Mouse (Mus musculus) hindbrain, embryonic 11.5 days (tissue): ENCODE data around the gene Ppp6r3. TPM values are rescaled to one million over a fixed set of nuclear protein-coding genes. Genes with fewer than 3 reads are reported as not detected.

Experiments used
- ATAC-seq: fragments of 200-750 bp; cut with Nextera tagmentation; 2 replicates; pipeline ENCODE4 v1.8.0; 2017; ENCODE audit warnings: mild to moderate bottlenecking, moderate TSS enrichment, moderate library complexity; ENCODE audit not compliant: low FRiP score
- DNase-seq: peaks from one replicate; pipeline ENCODE4 v3.0.0-alpha.2; 2015; ENCODE audit warnings: low spot score
- H3K27ac ChIP-seq: fragments of 300-500 bp; sonication (generic); 2 replicates; pipeline ENCODE4 v1.5.1; 2014; ENCODE audit warnings: mild to moderate bottlenecking, low read depth, low read length
- H3K27me3 ChIP-seq: fragments of 300-500 bp; sonication (generic); 2 replicates; pipeline ENCODE4 v1.6.1; 2014; ENCODE audit warnings: mild to moderate bottlenecking, low read length, moderate library complexity, mixed read lengths; ENCODE audit not compliant: control insufficient read depth, insufficient read depth
- H3K36me3 ChIP-seq: fragments of 300-500 bp; sonication (generic); 2 replicates; pipeline ENCODE4 v1.6.1; 2014; ENCODE audit warnings: mild to moderate bottlenecking, low read length, moderate library complexity, mixed read lengths; ENCODE audit not compliant: control insufficient read depth, insufficient read depth
- H3K4me1 ChIP-seq: fragments of 300-500 bp; sonication (generic); replicated peaks from 2 replicates; pipeline ENCODE4 v1.6.1; 2014; ENCODE audit warnings: low read length, mixed read lengths; ENCODE audit not compliant: control insufficient read depth, insufficient read depth
- H3K4me2 ChIP-seq: fragments of 300-500 bp; sonication (generic); replicated peaks from 2 replicates; pipeline ENCODE4 v1.6.1; 2014; ENCODE audit warnings: mild to moderate bottlenecking, low read depth, low read length
- H3K4me3 ChIP-seq: fragments of 300-500 bp; sonication (generic); 2 replicates; pipeline ENCODE4 v1.5.1; 2014; ENCODE audit warnings: low read depth, low read length
- H3K9ac ChIP-seq: fragments of 300-500 bp; sonication (generic); 2 replicates; pipeline ENCODE4 v1.6.1; 2014; ENCODE audit warnings: low read depth, low read length
- H3K9me3 ChIP-seq: fragments of 300-500 bp; sonication (generic); 2 replicates; pipeline ENCODE4 v1.6.1; 2016; ENCODE audit warnings: low read length; ENCODE audit not compliant: control insufficient read depth
- WGBS: fragments of 180-500 bp; shearing (Covaris S2); extraction: QIAGEN DNeasy Blood & Tissue Kit; methylation state at CpG from one replicate; pipeline ENCODE4 v1.1.7; 2014; 5-methylcytosine and 5-hydroxymethylcytosine counted together
- polyA plus RNA-seq: library from polyadenylated mRNA; unstranded; fragments of >200 nt; fragmentation: Nextera tagmentation; extraction: Ambion mirVana; gene quantifications from 2 replicates; pipeline ENCODE4 v1.2.1, GENCODE M21; 2014

Ppp6r3 gene
- polyA plus RNA-seq, 1 experiment from 2014 or later, result 74.8 TPM

DNA sequence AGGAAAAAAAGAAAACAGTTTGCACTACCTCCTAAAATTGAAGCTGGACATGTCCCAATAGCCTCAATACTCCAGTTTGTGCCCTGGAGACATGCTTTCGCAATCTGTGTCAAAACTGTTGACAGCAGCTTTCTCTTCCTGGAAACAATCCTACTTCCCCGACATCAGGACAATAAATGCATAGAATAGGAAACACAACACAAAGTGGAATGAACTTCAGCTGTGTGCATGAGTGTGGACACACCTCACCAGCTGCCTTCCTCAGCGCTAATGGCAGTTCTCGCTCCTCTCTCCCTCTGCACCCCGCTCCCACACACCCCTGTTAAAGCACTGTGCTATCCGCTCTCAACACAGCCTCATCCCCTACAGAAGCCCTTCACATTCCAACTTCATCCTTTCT lies 12.8 kb downstream of the Ppp6r3 start:
- 99% methylated on average over 6 of the region's 6 CpGs for WGBS
- ATAC-seq (no peak), DNase-seq (no peak)
- no peaks in the 10 kb centered on the region for H3K4me1 ChIP-seq
- H3K27ac ChIP-seq, result no peak overlapping the region
- H3K9ac ChIP-seq, result no peak overlapping the region
- no peaks in the 10 kb centered on the region for H3K27me3 ChIP-seq
- no peak overlapping the region for H3K4me2 ChIP-seq
- no peaks in the 10 kb centered on the region for H3K36me3 ChIP-seq
- no peaks in the 10 kb centered on the region for H3K9me3 ChIP-seq
- no peak overlapping the region for H3K4me3 ChIP-seq

DNA sequence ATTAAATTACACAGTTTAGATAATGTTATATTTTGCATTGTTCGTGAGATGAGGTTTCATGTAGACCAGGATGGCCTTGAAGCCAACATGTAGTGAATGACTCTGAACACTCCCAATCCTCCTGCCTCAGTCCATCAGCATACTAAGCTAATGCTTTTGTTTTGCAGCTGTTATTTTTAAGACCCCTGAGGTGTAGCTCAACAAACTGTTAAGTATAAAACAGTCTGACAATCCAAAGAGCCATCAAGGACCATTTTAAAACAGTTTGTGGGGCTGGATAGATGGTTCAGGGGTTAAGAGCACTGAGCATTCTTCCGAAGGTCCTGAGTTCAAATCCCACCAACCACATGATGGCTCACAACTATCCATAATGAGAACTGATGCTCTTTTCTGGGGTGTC lies 13.3 kb downstream of the Ppp6r3 start:
- H3K4me2 ChIP-seq, result no peak overlapping the region
- H3K9ac ChIP-seq, result no peak overlapping the region
- no peak for DNase-seq
- no peaks in the 10 kb centered on the region for H3K4me1 ChIP-seq
- no peaks in the 10 kb centered on the region for H3K9me3 ChIP-seq
- WGBS, result 97% methylated on average over 2 of the region's 2 CpGs
- H3K36me3 ChIP-seq, result no peaks in the 10 kb centered on the region
- no peak overlapping the region for H3K27ac ChIP-seq
- ATAC-seq, result no peak
- H3K4me3 ChIP-seq, result no peak overlapping the region
- no peaks in the 10 kb centered on the region for H3K27me3 ChIP-seq

DNA sequence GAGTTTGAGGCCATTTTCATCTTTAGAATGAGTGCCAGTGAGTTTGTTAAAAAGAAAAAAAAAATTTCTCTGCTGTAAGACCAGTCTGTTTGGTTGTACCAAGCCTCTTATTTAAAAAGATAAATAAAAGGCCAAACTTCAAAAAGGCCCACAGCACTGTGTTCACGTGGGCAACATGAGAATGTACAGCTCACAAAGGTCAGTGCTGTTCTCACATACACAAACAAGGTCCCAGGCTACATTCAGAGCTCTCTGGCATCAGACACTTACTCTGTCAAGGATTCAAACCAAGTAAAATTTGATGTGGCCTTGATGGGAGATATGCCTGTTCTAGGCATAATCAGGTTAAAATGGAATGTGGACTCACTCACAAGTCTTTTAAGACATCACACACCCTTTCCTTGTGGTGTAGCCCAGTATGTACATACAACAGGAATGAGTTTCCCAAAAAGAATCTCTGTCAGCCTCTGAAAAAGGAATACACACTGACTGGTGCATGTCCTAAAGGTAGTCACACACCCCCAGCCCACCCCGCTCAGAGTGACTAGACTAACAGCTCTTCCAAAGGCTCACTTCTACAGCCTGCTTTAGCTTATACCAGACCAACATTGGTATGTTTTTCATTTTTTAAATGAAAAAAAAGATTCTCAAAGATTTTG lies 19.3 kb downstream of the Ppp6r3 start:
- no peak for DNase-seq
- WGBS, result 90% methylated on average over 2 of the region's 2 CpGs

DNA sequence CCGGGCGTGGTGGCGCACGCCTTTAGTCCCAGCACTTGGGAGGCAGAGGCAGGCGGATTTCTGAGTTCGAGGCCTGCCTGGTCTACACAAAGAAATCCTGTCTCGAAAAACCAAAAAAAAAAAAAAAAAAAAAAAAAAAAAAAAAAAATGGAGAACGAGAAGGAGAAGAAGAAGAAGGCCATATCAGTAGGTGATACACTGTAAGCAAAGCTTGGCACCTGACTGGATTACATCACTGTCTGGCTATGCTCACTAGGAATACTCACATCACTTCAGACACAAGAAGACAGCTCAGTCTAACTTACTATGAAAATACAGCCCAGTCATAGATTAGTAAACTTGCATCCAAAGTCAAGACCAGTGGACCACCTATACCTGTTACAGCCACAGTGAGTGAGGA lies 20.8 kb downstream of the Ppp6r3 start:
- H3K9me3 ChIP-seq, result no peaks in the 10 kb centered on the region
- no peak overlapping the region for H3K27ac ChIP-seq
- DNase-seq, result no peak
- no peak overlapping the region for H3K4me3 ChIP-seq
- no peaks in the 10 kb centered on the region for H3K36me3 ChIP-seq
- no peak overlapping the region for H3K9ac ChIP-seq
- no peak overlapping the region for H3K4me2 ChIP-seq
- H3K27me3 ChIP-seq, result no peaks in the 10 kb centered on the region
- 93% methylated on average over 8 of the region's 8 CpGs for whole genome bisulfite sequencing
- no peaks in the 10 kb centered on the region for H3K4me1 ChIP-seq
- no peak for ATAC-seq

More for the DNA sequence above, 19.3 kb downstream of the Ppp6r3 start:
- no peaks in the 10 kb centered on the region for H3K9me3 ChIP-seq
- H3K4me1 ChIP-seq, result no peaks in the 10 kb centered on the region
- no peak for ATAC-seq
- H3K27me3 ChIP-seq, result no peaks in the 10 kb centered on the region
- no peak overlapping the region for H3K9ac ChIP-seq
- no peak overlapping the region for H3K4me2 ChIP-seq
- H3K36me3 ChIP-seq, result no peaks in the 10 kb centered on the region
- no peak overlapping the region for H3K4me3 ChIP-seq
- H3K27ac ChIP-seq, result no peak overlapping the region

DNA sequence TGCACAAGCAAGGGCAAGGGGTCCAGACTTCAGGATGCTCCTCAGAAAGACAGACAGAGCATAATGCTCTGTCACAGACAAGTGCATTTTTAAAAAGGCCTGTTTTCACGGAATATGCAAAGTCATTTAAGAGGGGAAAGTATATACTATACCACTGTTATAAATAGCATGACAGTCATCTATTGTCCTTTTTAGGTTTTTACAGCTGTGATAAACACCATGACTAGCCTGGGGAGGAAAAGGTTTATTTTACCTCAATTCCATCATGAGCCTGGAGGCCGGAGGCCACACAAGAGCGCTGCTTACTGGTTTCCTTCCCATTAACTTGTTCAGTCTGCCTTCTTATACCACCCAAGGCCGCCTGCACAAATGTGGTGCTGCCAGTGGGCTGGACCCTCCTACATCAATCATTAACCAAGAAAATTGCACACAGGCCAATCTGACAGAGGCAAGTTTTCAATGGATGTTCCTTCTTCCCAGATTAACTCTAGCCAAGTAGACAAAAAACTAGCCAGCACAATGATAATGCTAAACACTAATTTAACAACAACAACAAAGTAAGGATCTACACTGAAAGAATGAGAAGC lies 23.9 kb downstream of the Ppp6r3 start:
- 73% methylated on average over 4 of the region's 4 CpGs for WGBS
- DNase-seq (no peak), ATAC-seq (no peak)
- Histone ChIP-seq H3K9ac (no peak overlapping the region), H3K4me2 (no peak overlapping the region), H3K4me3 (no peak overlapping the region), H3K4me1 (no peaks in the 10 kb centered on the region), H3K9me3 (no peaks in the 10 kb centered on the region), H3K27me3 (no peaks in the 10 kb centered on the region), H3K27ac (no peak overlapping the region), H3K36me3 (no peaks in the 10 kb centered on the region)

DNA sequence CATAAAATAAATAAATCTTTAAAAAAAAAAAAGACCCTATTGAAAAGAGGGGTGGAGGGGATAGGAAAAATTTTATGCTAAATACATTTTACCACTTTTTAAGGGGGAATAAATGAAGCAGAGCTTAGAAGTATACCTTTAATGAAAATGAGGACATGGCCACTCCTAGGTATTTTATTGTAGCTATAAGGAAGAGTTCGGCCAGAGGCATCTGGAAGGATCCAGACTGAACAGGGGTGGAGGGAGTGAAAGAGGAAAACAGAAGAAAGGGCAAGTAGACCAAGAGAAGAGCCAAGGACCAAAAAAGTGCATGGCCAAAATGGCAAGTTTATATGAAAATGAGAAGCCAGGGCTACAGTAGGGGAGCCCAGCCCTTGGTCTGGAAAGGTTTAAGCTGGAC lies 25.4 kb downstream of the Ppp6r3 start:
- no peaks in the 10 kb centered on the region for H3K27me3 ChIP-seq
- ATAC-seq (no peak), DNase-seq (no peak)
- no peaks in the 10 kb centered on the region for H3K4me1 ChIP-seq
- H3K9me3 ChIP-seq, result no peaks in the 10 kb centered on the region
- WGBS, result 93% methylated on average over 1 of the region's 1 CpGs
- no peak overlapping the region for H3K4me3 ChIP-seq
- no peak overlapping the region for H3K9ac ChIP-seq
- H3K36me3 ChIP-seq, result no peaks in the 10 kb centered on the region
- H3K4me2 ChIP-seq, result no peak overlapping the region
- no peak overlapping the region for H3K27ac ChIP-seq

DNA sequence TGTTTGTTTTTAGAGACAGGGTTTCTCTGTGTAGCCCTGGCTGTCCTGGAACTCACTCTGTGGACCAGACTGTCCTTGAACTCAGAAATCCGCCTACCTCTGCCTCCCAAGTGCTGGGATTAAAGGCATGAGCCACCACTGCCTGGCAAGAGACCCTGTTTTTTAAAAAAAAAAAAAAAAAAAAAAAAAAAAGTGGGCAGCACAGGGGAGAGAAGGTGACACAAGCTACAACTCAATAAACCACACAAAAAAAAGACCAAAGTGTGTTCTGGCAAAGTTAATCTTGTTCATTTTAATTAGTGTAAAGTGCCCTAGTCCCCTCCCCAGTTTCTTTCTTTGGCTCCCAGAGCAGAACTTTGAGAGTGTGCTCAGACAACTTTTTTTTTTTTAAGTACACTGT lies 26.3 kb downstream of the Ppp6r3 start:
- 79% methylated on average over 1 of the region's 1 CpGs for WGBS

DNA sequence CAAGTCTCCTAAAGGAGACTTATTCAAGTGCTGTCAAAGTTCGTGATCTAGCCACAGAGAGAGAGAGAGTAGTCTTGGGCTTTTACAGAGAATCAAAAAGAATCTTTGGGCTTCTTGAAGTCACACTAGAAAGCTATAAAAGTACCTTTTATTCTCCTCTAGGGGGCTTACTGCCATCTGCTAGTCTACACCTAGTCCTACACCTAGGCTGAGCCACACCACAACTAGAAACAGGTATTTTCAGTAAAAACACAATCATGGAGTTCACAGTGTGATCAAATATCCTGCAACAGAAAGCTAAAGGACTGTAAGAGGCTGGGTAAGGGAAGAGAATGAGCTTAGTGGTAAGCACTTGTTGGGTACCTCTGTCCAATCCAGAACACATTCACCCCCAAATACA lies 27.2 kb downstream of the Ppp6r3 start:
- H3K9ac ChIP-seq, result no peak overlapping the region
- H3K4me3 ChIP-seq, result no peak overlapping the region
- no peaks in the 10 kb centered on the region for H3K27me3 ChIP-seq
- 90% methylated on average over 1 of the region's 1 CpGs for WGBS
- H3K27ac ChIP-seq, result no peak overlapping the region
- no peak overlapping the region for H3K4me2 ChIP-seq
- ATAC-seq (no peak), DNase-seq (no peak)
- no peaks in the 10 kb centered on the region for H3K9me3 ChIP-seq
- H3K36me3 ChIP-seq, result no peaks in the 10 kb centered on the region
- no peaks in the 10 kb centered on the region for H3K4me1 ChIP-seq

More for the DNA sequence above, 26.3 kb downstream of the Ppp6r3 start:
- ATAC-seq (no peak), DNase-seq (no peak)
- H3K4me1 ChIP-seq, result no peaks in the 10 kb centered on the region
- no peaks in the 10 kb centered on the region for H3K9me3 ChIP-seq
- no peaks in the 10 kb centered on the region for H3K36me3 ChIP-seq
- no peak overlapping the region for H3K27ac ChIP-seq
- H3K27me3 ChIP-seq, result no peaks in the 10 kb centered on the region
- no peak overlapping the region for H3K4me3 ChIP-seq
- H3K9ac ChIP-seq, result no peak overlapping the region
- H3K4me2 ChIP-seq, result no peak overlapping the region

DNA sequence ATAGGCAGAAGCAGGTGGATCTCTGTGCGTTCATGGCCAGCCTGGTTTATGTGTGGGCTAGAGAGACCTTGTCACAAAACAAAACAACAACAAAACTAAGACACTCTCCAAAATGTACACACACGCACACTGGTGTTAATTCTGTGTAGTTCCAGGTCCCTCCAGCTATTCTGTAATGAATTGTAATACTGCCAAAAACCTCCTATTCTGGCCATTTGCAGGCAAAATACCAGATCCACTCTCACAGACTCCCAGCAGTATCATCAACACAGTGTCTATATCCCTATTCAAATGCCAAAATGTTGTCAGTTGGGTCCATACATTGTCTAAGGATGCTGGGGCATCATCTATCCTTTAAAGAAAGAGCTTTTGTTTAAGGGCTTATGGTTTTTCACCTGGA lies 30.6 kb downstream of the Ppp6r3 start:
- no peaks in the 10 kb centered on the region for H3K27me3 ChIP-seq
- no peak overlapping the region for H3K4me2 ChIP-seq
- DNase-seq (no peak), ATAC-seq (no peak)
- 97% methylated on average over 2 of the region's 2 CpGs for WGBS
- no peak overlapping the region for H3K27ac ChIP-seq
- no peaks in the 10 kb centered on the region for H3K4me1 ChIP-seq
- no peaks in the 10 kb centered on the region for H3K36me3 ChIP-seq
- no peaks in the 10 kb centered on the region for H3K9me3 ChIP-seq
- H3K9ac ChIP-seq, result no peak overlapping the region
- H3K4me3 ChIP-seq, result no peak overlapping the region
